Mouse (Mus musculus) limb, embryonic 11.5 days (tissue): ENCODE data around the gene Vac14. TPM values are rescaled to one million over a fixed set of nuclear protein-coding genes. Genes with fewer than 3 reads are reported as not detected.

Experiments used
- ATAC-seq: fragments of 200-750 bp; cut with Nextera tagmentation; 2 replicates; pipeline ENCODE4 v1.8.0; 2017; ENCODE audit warnings: low read depth; ENCODE audit not compliant: insufficient number of reproducible peaks, low FRiP score, low TSS enrichment
- DNase-seq: peaks from one replicate; pipeline ENCODE4 v3.0.0-alpha.2; 2015; ENCODE audit warnings: low spot score
- H3K27ac ChIP-seq: fragments of 300-500 bp; sonication (generic); replicated peaks from 2 replicates; pipeline ENCODE4 v1.5.1; 2014; ENCODE audit warnings: low read depth, mild to moderate bottlenecking, low read length
- H3K27me3 ChIP-seq: fragments of 300-500 bp; sonication (generic); 2 replicates; pipeline ENCODE4 v1.6.1; 2014; ENCODE audit warnings: mild to moderate bottlenecking, low read length, mixed read lengths; ENCODE audit not compliant: control insufficient read depth, insufficient read depth
- H3K36me3 ChIP-seq: fragments of 300-500 bp; sonication (generic); 2 replicates; pipeline ENCODE4 v1.6.1; 2014; ENCODE audit warnings: mild to moderate bottlenecking, low read length, moderate library complexity, mixed read lengths; ENCODE audit not compliant: control insufficient read depth, insufficient read depth
- H3K4me1 ChIP-seq: fragments of 300-500 bp; sonication (generic); 2 replicates; pipeline ENCODE4 v1.6.1; 2014; ENCODE audit warnings: low read length, mixed read lengths; ENCODE audit not compliant: control insufficient read depth, insufficient read depth
- H3K4me2 ChIP-seq: fragments of 300-500 bp; sonication (generic); 2 replicates; pipeline ENCODE4 v1.6.1; 2014; ENCODE audit warnings: low read depth, mild to moderate bottlenecking, moderate library complexity; ENCODE audit not compliant: severe bottlenecking
- H3K4me3 ChIP-seq: fragments of 300-500 bp; sonication (generic); 2 replicates; pipeline ENCODE4 v1.5.1; 2014; ENCODE audit warnings: low read depth, low read length
- H3K9ac ChIP-seq: fragments of 300-500 bp; sonication (generic); 2 replicates; pipeline ENCODE4 v1.6.1; 2014; ENCODE audit warnings: mild to moderate bottlenecking, low read length
- H3K9me3 ChIP-seq: fragments of 300-500 bp; sonication (generic); 2 replicates; pipeline ENCODE4 v1.6.1; 2016; ENCODE audit warnings: low read length; ENCODE audit not compliant: control insufficient read depth
- WGBS: fragments of 180-500 bp; shearing (Covaris S2); extraction: QIAGEN DNeasy Blood & Tissue Kit; methylation state at CpG from one replicate; pipeline ENCODE4 v1.1.7; 2014; 5-methylcytosine and 5-hydroxymethylcytosine counted together
- polyA plus RNA-seq: library from polyadenylated mRNA; unstranded; fragments of >200 nt; fragmentation: Nextera tagmentation; extraction: Ambion mirVana; gene quantifications from 2 replicates; pipeline ENCODE4 v1.2.1, GENCODE M21; 2014

Gene Vac14
- polyA plus RNA-seq, 1 experiment from 2014 or later: 30.5 TPM

- H3K27ac ChIP-seq: no peak overlapping the region
- H3K9ac ChIP-seq: no peak overlapping the region
- H3K4me3 ChIP-seq: no peak overlapping the region
- peaks cover 27% of the 10 kb centered on the region for H3K4me1 ChIP-seq
- no peaks in the 10 kb centered on the region for H3K27me3 ChIP-seq
- 0 out of 2 replicates have a peak, but pooled peaks have one; percentile 7 for ATAC-seq
- DNase-seq: peak; percentile 86
- H3K9me3 ChIP-seq: no peaks in the 10 kb centered on the region
- H3K4me2 ChIP-seq: no peak overlapping the region
- 10% methylated on average over 18 of the region's 18 CpGs for WGBS
- H3K36me3 ChIP-seq: peaks cover 22% of the 10 kb centered on the region
These were observed 108.5 kb downstream of the Vac14 start for GRCm38 (mm10) chr8:110726893-110727292.

DNA sequence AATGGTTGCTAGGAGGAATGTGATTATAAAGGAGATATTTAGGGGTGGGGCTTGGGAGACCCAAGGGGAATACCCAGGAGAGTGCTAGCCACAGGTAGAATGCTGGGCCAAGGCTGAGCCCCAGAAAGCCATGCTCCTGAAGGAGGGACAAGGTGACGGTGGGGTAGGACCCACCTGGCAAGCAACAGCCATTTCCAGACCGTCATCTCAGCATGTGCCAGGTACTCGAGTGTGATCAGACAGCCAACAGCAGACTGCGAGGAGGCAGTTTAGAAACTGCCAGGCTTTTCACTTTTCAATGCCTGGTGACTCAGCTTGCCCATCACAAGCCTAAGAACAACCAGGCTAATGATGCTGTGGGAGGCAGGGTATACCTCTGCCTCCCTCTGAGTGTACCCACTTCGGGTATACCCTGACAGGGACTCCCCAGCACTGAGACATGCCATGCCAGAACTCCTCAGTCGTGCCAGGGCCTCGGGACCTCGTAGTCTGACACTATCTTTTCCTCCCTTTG, 113.0 kb downstream of the Vac14 start:
- no peak overlapping the region for H3K4me2 ChIP-seq
- no peak overlapping the region for H3K4me3 ChIP-seq
- ATAC-seq (no peak), DNase-seq (no peak)
- no peaks in the 10 kb centered on the region for H3K9me3 ChIP-seq
- WGBS: 94% methylated on average over 8 of the region's 8 CpGs
- H3K4me1 ChIP-seq: 0 out of 2 replicates have a peak, but pooled peaks cover 3% of the 10 kb centered on the region
- no peak overlapping the region for H3K27ac ChIP-seq
- H3K27me3 ChIP-seq: no peaks in the 10 kb centered on the region
- peaks cover 30% of the 10 kb centered on the region for H3K36me3 ChIP-seq
- no peak overlapping the region for H3K9ac ChIP-seq

DNA sequence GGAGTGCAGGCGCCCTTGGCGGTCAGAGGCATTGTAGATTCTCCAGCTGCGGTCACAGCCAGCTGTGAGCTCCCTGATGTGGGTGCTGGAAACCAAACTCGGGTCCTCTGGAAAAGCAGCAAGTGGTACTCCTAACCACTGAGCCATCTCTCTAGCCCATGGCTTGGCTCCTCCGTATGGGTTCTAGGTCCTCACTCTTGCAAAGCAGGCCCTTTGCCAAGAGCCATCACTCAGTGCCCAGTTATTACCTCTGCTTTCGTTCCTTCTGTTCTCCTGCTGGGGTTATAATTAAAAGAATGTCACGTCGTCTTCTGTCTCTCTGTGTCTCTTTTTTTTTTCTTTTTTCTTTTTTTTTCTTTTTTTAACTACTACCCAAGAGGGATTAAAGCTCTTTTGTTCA, 114.7 kb downstream of the Vac14 start:
- no peaks in the 10 kb centered on the region for H3K4me1 ChIP-seq
- H3K9me3 ChIP-seq: no peaks in the 10 kb centered on the region
- WGBS: 92% methylated on average over 8 of the region's 8 CpGs
- H3K9ac ChIP-seq: no peak overlapping the region
- H3K27me3 ChIP-seq: no peaks in the 10 kb centered on the region
- DNase-seq (no peak), ATAC-seq (no peak)
- peaks cover 35% of the 10 kb centered on the region for H3K36me3 ChIP-seq
- H3K4me2 ChIP-seq: no peak overlapping the region
- no peak overlapping the region for H3K4me3 ChIP-seq
- H3K27ac ChIP-seq: no peak overlapping the region

GRCm38 (mm10) chr8:110738591-110739195, 120.3 kb downstream of the Vac14 start:
- Histone ChIP-seq H3K9ac (no peak overlapping the region), H3K27ac (no peak overlapping the region), H3K4me1 (no peaks in the 10 kb centered on the region), H3K4me2 (no peak overlapping the region), H3K9me3 (no peaks in the 10 kb centered on the region), H3K4me3 (no peak overlapping the region), H3K36me3 (peaks cover 25% of the 10 kb centered on the region), H3K27me3 (no peaks in the 10 kb centered on the region)
- WGBS: 91% methylated on average over 35 of the region's 35 CpGs
- DNase-seq (no peak), ATAC-seq (no peak)

GRCm38 (mm10) chr8:110740629-110741175, 122.3 kb downstream of the Vac14 start:
- H3K4me2 ChIP-seq: no peak overlapping the region
- H3K4me3 ChIP-seq: no peak overlapping the region
- no peak overlapping the region for H3K9ac ChIP-seq
- H3K27me3 ChIP-seq: no peaks in the 10 kb centered on the region
- WGBS: 89% methylated on average over 5 of the region's 5 CpGs
- H3K9me3 ChIP-seq: no peaks in the 10 kb centered on the region
- no peaks in the 10 kb centered on the region for H3K4me1 ChIP-seq
- ATAC-seq (no peak), DNase-seq (no peak)
- no peak overlapping the region for H3K27ac ChIP-seq
- peaks cover 21% of the 10 kb centered on the region for H3K36me3 ChIP-seq

- Histone ChIP-seq H3K4me3 (no peak overlapping the region), H3K9ac (no peak overlapping the region), H3K36me3 (peaks cover 15% of the 10 kb centered on the region), H3K4me2 (no peak overlapping the region), H3K4me1 (no peaks in the 10 kb centered on the region), H3K27me3 (no peaks in the 10 kb centered on the region), H3K9me3 (no peaks in the 10 kb centered on the region), H3K27ac (no peak overlapping the region)
- ATAC-seq (no peak), DNase-seq (no peak)
- 80% methylated on average over 15 of the region's 15 CpGs for WGBS
These were observed 123.5 kb downstream of the Vac14 start for GRCm38 (mm10) chr8:110741816-110742451.

DNA sequence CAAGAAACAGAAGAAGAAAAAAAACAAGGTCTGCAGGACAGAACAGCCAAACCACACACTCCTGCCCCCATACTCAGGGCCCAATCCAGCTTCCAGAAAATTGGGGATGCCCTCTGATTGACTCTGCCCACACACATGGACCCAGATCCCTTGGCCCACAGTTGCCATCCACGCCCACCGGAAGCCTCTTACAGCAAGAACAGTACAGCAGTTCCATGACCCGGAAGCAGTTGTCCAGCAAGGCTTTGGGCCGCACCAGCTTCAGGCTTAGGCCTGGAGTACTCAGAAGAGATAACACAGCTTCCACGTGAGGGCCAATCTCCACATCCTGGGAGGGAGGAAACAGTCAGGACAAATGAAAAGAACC, 124.0 kb downstream of the Vac14 start:
- no peaks in the 10 kb centered on the region for H3K27me3 ChIP-seq
- no peak for ATAC-seq
- no peak overlapping the region for H3K4me2 ChIP-seq
- H3K27ac ChIP-seq: no peak overlapping the region
- H3K9me3 ChIP-seq: no peaks in the 10 kb centered on the region
- peaks cover 14% of the 10 kb centered on the region for H3K36me3 ChIP-seq
- H3K4me3 ChIP-seq: no peak overlapping the region
- no peaks in the 10 kb centered on the region for H3K4me1 ChIP-seq
- DNase-seq: no peak
- 86% methylated on average over 5 of the region's 5 CpGs for WGBS
- no peak overlapping the region for H3K9ac ChIP-seq

DNA sequence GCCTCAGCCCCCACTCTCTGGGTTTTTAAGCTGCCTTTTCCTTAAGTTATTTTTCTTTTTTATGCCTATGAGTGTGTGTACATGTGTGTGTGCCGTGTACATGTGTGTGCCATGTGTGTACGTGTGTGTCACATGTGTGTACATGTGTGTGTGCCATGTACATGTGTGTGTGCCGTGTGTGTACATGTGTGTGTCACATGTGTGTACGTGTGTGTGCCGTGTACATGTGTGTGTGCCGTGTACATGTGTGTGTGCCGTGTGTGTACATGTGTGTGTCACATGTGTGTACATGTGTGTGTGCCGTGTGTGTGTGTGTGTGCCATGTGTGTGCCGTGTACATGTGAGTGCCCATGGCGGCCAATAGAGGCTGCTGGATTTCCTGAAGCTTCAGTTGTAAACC, 126.8 kb downstream of the Vac14 start:
- H3K27me3 ChIP-seq: no peaks in the 10 kb centered on the region
- no peak overlapping the region for H3K4me2 ChIP-seq
- no peak overlapping the region for H3K4me3 ChIP-seq
- H3K9me3 ChIP-seq: no peaks in the 10 kb centered on the region
- 94% methylated on average over 10 of the region's 10 CpGs for WGBS
- H3K4me1 ChIP-seq: no peaks in the 10 kb centered on the region
- no peaks in the 10 kb centered on the region; the same call in 1 of the 2 replicates for H3K36me3 ChIP-seq
- ATAC-seq: no peak
- H3K9ac ChIP-seq: no peak overlapping the region
- DNase-seq: no peak
- no peak overlapping the region for H3K27ac ChIP-seq
